Mouse (Mus musculus) erythroblast, embryonic 14.5 days (primary cell): ENCODE results near the gene 4930449I24Rik.
"Not testable (repeated sequence)": the region's sequence is repeated elsewhere in the genome, so short reads cannot be mapped to it uniquely, and the experiment has no call there.

Experiments
- GATA1 ChIP-seq: IDR thresholded peaks from 2 replicates; pipeline ENCODE4 v1.6.1; 2012; ENCODE audit warnings: low read length, inconsistent platforms, mixed read lengths
- TAL1 ChIP-seq: IDR thresholded peaks from 3 replicates; pipeline ENCODE4 v1.6.1; 2012; ENCODE audit warnings: low read length, inconsistent platforms, mixed read lengths

DNA sequence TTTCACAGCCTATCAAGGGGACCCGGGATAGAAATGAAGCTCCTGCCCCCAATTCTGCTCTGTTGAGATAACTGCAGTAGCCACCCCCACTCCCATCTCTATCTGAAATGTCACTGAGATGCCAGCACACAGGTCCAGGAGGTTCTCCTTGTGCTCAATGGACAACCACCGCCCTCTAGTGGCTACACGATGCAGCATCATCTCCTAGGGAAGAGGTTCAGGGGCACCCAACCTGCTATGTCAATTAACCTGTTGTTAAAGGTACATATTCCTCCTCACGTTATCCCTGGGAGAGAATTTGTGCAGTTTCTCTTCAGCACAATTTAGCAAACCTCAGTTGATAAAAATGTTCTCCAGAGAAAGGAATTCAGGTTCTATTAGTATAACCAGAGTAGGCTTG is 22.6 kb upstream of the 4930449I24Rik start:
- TF ChIP-seq TAL1, GATA1: not testable (repeated sequence)
